Mouse (Mus musculus): Measurements from ENCODE around the gene Hnrnpr. TPM values are rescaled to one million over a fixed set of nuclear protein-coding genes. Genes with fewer than 3 reads are reported as not detected.

The Hnrnpr gene
- polyA plus RNA-seq, 1 experiment from 2014 or later = 202 TPM

DNA sequence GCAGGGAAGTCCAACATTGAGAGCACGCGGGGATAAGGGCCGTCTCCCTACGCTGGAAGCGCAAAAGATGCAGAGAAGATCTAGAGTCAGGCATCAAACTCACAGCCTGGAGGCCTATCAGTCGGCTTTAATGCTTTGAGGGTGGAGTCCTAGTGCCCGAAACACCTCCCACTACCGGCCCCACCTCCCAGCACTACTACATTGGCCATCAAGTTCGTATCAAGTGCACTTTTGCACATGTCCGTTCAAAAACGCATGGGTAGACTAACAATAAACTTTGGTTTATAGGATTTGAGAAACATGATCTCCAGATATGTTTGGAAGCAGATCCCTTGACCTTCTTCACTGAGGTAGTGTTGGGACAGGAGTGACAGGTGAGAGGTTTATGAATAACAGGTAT, 962 bp upstream of the Hnrnpr start:
- no peaks in the 10 kb centered on the region for H3K27me3 ChIP-seq (ENCODE audit: insufficient read depth, low read length)
- H3K27ac ChIP-seq (ENCODE audit: low read depth) = peak overlapping the region; percentile 99
- DNase-seq = peak; percentile 81
- no peaks in the 10 kb centered on the region for H3K36me3 ChIP-seq (ENCODE audit: insufficient read depth)
- WGBS = 3% methylated on average over 11 of the region's 11 CpGs
- H3K4me2 ChIP-seq = peak overlapping the region; percentile 88
- peak overlapping the region; percentile 100 for H3K4me3 ChIP-seq (ENCODE audit: low read depth, low read length)
- H3K9me3 ChIP-seq (ENCODE audit: low read depth, low read length) = no peaks in the 10 kb centered on the region
- peak; percentile 21; the same call in 1 of the 2 replicates for ATAC-seq (ENCODE audit: insufficient read depth)
- peaks cover 5% of the 10 kb centered on the region; the same call in 1 of the 2 replicates for H3K4me1 ChIP-seq (ENCODE audit: insufficient read depth)
- H3K9ac ChIP-seq = peak overlapping the region; percentile 100
- TF ChIP-seq CTCF (IDR thresholded peaks at IDR 0.05; ENCODE audit: low read depth) = no peak

DNA sequence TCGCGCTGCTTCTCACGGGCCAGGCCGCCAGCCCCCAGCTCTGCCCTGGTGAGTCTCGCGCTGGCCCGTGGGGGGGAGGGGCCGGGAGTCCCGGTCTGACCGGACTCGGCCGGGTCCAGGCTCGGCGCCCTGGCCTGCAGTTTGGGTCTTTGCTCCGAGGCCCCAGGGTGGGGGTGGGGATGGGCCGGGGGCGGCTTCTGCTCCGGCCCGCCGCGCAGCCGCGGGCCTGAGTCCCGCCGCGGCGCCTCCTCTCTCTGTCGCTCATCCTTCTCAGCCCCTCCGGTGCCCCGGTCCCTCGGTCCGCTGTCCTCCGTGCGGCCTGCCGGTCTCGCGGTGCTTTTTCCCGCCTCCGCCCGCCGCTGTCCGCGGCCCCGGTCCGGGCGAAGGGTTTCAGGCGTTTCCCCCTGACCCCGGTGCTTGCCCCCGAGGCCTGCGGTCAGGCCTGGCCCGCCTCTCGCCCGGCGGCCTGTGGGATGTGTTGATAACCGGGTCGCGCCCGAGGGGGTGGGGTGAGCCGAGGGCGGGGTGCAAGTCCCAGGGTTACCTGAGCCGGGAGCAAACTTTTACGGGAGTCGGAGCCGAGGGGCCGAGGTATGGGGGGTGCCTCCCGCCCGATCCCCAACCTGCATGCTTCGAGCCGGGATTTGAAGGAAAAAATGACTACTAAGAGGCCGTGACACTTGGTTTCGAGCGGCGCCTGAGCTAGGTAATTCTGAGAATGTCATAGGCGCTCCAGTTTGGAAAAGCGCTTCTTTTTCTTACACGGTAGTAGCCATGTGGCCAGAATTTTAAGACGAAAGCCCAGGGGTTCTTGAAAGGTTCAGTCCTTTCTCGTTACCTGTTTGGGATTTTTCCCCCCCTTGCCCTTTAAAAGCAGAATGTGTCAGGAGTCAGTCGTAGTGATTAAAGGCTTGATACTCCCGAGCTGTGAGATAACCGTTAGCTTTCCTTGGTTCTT, 579 bp downstream of the Hnrnpr start:
- H3K36me3 ChIP-seq (ENCODE audit: insufficient read depth) = 0 out of 2 replicates have a peak, but pooled peaks cover 2% of the 10 kb centered on the region
- DNase-seq (peak; percentile 52), ATAC-seq (ENCODE audit: insufficient read depth) (peak; percentile 4; the same call in 1 of the 2 replicates)
- H3K27me3 ChIP-seq (ENCODE audit: insufficient read depth, low read length) = no peaks in the 10 kb centered on the region
- TF ChIP-seq CTCF (IDR thresholded peaks at IDR 0.05; ENCODE audit: low read depth) = no peak
- peak overlapping the region; percentile 88 for H3K4me2 ChIP-seq
- H3K9ac ChIP-seq = peak overlapping the region; percentile 100
- H3K27ac ChIP-seq (ENCODE audit: low read depth) = peak overlapping the region; percentile 99
- no peaks in the 10 kb centered on the region for H3K9me3 ChIP-seq (ENCODE audit: low read depth, low read length)
- WGBS = under 1% methylated on average over 79 of the region's 81 CpGs
- peak overlapping the region; percentile 100 for H3K4me3 ChIP-seq (ENCODE audit: low read depth, low read length)
- H3K4me1 ChIP-seq (ENCODE audit: insufficient read depth) = peaks cover 5% of the 10 kb centered on the region; the same call in 1 of the 2 replicates

DNA sequence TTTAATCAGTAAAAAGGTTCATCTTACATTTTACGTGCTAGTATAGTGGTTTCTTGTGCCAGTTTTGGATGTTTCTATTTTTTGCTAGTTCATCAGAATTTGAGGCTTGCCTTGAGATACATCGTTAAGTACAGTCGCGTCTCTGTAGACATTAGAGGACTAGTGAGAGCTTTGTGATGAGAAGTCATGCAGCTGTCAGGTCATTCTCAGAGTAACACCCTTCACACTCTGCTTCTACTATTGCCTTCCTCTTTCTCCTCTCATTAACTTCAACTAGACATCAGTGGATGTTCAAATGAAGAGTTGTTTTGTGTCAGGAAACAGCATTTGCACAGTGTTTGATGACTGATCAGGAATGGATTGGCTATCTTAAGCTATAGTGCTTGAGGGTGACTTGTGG, 1.9 kb downstream of the Hnrnpr start:
- no peak overlapping the region for H3K27ac ChIP-seq (ENCODE audit: low read depth)

DNA sequence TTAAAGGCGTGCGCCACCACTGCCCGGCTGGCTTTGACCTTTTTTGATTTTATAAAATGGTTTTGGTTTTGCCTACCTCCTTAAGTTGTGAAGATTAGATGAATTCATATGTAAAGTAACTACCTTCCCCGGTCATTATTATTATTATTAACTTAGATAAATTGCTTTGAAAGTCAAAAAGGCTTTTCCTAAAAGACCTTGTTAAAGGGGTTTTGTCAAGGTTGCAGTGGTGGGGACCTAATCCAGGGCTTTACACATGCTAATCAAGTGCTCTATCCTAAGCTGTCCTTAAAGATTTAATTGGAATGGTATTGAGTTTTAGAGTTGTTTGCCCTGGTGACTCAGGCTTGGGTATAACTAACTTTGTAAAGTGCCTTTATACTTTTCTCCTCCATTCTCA, 6.9 kb downstream of the Hnrnpr start:
- Histone ChIP-seq H3K27me3 (ENCODE audit: insufficient read depth, low read length) (no peaks in the 10 kb centered on the region), H3K9me3 (ENCODE audit: low read depth, low read length) (no peaks in the 10 kb centered on the region), H3K27ac (ENCODE audit: low read depth) (no peak overlapping the region), H3K9ac (no peak overlapping the region), H3K4me1 (ENCODE audit: insufficient read depth) (peaks cover 4% of the 10 kb centered on the region; the same call in 1 of the 2 replicates), H3K4me3 (ENCODE audit: low read depth, low read length) (no peak overlapping the region), H3K4me2 (no peak overlapping the region), H3K36me3 (ENCODE audit: insufficient read depth) (peaks cover 63% of the 10 kb centered on the region)
- ATAC-seq (ENCODE audit: insufficient read depth) (no peak), DNase-seq (no peak)
- 93% methylated on average over 4 of the region's 4 CpGs for WGBS
- TF ChIP-seq CTCF (IDR thresholded peaks at IDR 0.05; ENCODE audit: low read depth) = no peak

More for the DNA sequence above, 1.9 kb downstream of the Hnrnpr start:
- no peak for ATAC-seq (ENCODE audit: insufficient read depth)
- 7% methylated on average over 4 of the region's 4 CpGs for WGBS
- Histone ChIP-seq H3K4me2 (peak overlapping the region; percentile 88), H3K4me3 (ENCODE audit: low read depth, low read length) (peak overlapping the region; percentile 100), H3K4me1 (ENCODE audit: insufficient read depth) (peaks cover 5% of the 10 kb centered on the region; the same call in 1 of the 2 replicates), H3K27me3 (ENCODE audit: insufficient read depth, low read length) (no peaks in the 10 kb centered on the region), H3K36me3 (ENCODE audit: insufficient read depth) (peaks cover 15% of the 10 kb centered on the region), H3K9me3 (ENCODE audit: low read depth, low read length) (no peaks in the 10 kb centered on the region), H3K9ac (peak overlapping the region; percentile 100)
- no peak for TF ChIP-seq CTCF (IDR thresholded peaks at IDR 0.05; ENCODE audit: low read depth)
- peak; percentile 50 for DNase-seq

DNA sequence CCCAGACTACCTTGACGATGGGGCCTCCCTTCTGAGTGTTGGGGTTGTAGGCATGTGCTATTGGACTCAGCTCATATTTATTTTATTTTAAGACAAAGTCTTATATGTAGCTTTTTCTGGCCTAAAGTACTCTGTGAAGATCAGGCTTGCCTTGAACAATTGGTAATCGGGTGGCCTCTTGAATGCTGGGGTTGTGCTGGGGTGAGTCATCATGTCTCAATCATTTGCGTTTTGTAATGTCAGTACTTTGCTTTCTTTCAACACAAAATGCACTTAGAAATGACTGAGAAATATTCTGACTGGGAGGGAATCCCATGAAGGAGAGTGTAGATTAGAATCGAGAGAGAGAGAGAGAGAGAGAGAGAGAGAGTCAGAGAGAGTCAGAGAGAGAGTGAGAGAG, 9.3 kb downstream of the Hnrnpr start:
- peaks cover 81% of the 10 kb centered on the region for H3K36me3 ChIP-seq (ENCODE audit: insufficient read depth)
- no peak overlapping the region for H3K4me3 ChIP-seq (ENCODE audit: low read depth, low read length)
- no peak overlapping the region for H3K9ac ChIP-seq
- H3K27ac ChIP-seq (ENCODE audit: low read depth) = no peak overlapping the region
- no peak for TF ChIP-seq CTCF (IDR thresholded peaks at IDR 0.05; ENCODE audit: low read depth)
- H3K9me3 ChIP-seq (ENCODE audit: low read depth, low read length) = no peaks in the 10 kb centered on the region
- 76% methylated on average over 4 of the region's 4 CpGs for WGBS
- no peaks in the 10 kb centered on the region for H3K27me3 ChIP-seq (ENCODE audit: insufficient read depth, low read length)
- no peaks in the 10 kb centered on the region for H3K4me1 ChIP-seq (ENCODE audit: insufficient read depth)
- ATAC-seq (ENCODE audit: insufficient read depth) (no peak), DNase-seq (no peak)
- no peak overlapping the region for H3K4me2 ChIP-seq

DNA sequence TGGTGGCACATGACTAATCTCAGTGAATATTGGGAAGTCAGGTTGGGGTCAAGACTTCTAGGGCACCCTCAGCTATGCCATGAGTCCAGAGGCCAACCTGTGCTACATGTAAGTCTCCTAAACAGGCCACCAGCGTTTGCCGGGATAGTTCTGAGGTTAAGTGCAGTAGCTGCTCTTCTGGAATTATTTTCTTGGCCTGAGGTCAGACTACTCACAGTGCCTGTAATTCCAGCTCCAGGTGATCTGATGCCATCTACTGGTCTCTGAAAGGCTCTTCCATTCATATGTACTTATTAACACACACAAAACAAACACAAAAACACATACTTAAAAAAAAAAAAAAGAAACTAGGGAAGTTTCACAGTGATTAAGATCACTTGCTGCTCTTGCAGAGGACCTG, 13.5 kb downstream of the Hnrnpr start:
- no peaks in the 10 kb centered on the region for H3K4me1 ChIP-seq (ENCODE audit: insufficient read depth)
- H3K27me3 ChIP-seq (ENCODE audit: insufficient read depth, low read length) = no peaks in the 10 kb centered on the region
- H3K4me2 ChIP-seq = no peak overlapping the region
- no peaks in the 10 kb centered on the region for H3K9me3 ChIP-seq (ENCODE audit: low read depth, low read length)
- H3K36me3 ChIP-seq (ENCODE audit: insufficient read depth) = peaks cover 82% of the 10 kb centered on the region
- TF ChIP-seq CTCF (IDR thresholded peaks at IDR 0.05; ENCODE audit: low read depth) = 0 out of 2 replicates have a peak, but pooled peaks have one; percentile 15
- ATAC-seq (ENCODE audit: insufficient read depth) = no peak
- no peak overlapping the region for H3K27ac ChIP-seq (ENCODE audit: low read depth)
- WGBS = 55% methylated on average over 2 of the region's 2 CpGs
- peak; percentile 40 for DNase-seq
- H3K4me3 ChIP-seq (ENCODE audit: low read depth, low read length) = no peak overlapping the region
- no peak overlapping the region for H3K9ac ChIP-seq

DNA sequence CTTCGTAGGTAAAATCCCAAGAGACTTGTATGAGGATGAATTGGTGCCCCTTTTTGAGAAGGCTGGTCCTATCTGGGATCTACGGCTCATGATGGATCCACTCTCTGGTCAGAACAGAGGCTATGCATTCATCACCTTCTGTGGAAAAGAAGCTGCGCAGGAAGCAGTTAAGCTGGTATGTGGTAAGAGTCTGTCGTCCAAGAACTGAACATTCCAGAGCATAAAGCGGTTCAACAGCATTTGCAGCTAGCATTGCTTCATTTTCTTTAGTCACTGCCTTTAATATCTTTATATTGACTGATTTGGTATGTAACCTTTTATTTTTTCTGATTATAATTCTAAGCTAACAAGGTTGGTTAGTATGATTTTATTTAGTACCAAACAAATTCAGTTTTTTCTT, 16.5 kb downstream of the Hnrnpr start:
- Histone ChIP-seq H3K27ac (ENCODE audit: low read depth) (no peak overlapping the region), H3K9ac (no peak overlapping the region), H3K36me3 (ENCODE audit: insufficient read depth) (peaks cover 80% of the 10 kb centered on the region), H3K27me3 (ENCODE audit: insufficient read depth, low read length) (no peaks in the 10 kb centered on the region), H3K4me2 (no peak overlapping the region), H3K9me3 (ENCODE audit: low read depth, low read length) (no peaks in the 10 kb centered on the region), H3K4me3 (ENCODE audit: low read depth, low read length) (no peak overlapping the region), H3K4me1 (ENCODE audit: insufficient read depth) (no peaks in the 10 kb centered on the region)
- TF ChIP-seq CTCF (IDR thresholded peaks at IDR 0.05; ENCODE audit: low read depth) = no peak
- DNase-seq (no peak), ATAC-seq (ENCODE audit: insufficient read depth) (no peak)
- WGBS = 76% methylated on average over 5 of the region's 5 CpGs

Measured in lung, embryonic 14.5 days (tissue).